Mouse (Mus musculus) lung, adult 2 months (tissue): ENCODE measurements around the gene Mrpl45. TPM values are rescaled to one million over a fixed set of nuclear protein-coding genes. Genes with fewer than 3 reads are reported as not detected.
A peak's percentile ranks its signal among the peaks of the same experiment; 100 is the strongest.
"Not testable (repeated sequence)": the region's sequence is repeated elsewhere in the genome, so short reads cannot be mapped to it uniquely, and the experiment has no call there.

Experiments used
- DNase-seq: peaks from one replicate; pipeline ENCODE4 v3.0.0; 2022
- H3K4me1 ChIP-seq: fragments of 200-500 bp; 2 replicates; pipeline ENCODE4 v1.6.1; 2011; ENCODE audit warnings: low read length; ENCODE audit not compliant: control insufficient read depth, insufficient read depth
- H3K4me3 ChIP-seq: fragments of 200-500 bp; replicated peaks from 2 replicates; pipeline ENCODE3; 2011; ENCODE audit warnings: low read depth, mild to moderate bottlenecking, control low read depth, low read length; ENCODE audit errors: extremely low read depth
- CTCF ChIP-seq: fragments of 200-500 bp; IDR thresholded peaks from 2 replicates; pipeline ENCODE4 v1.5.1; 2011; ENCODE audit warnings: mild to moderate bottlenecking, low read length, control low read depth; ENCODE audit not compliant: insufficient read depth
- POLR2A ChIP-seq: fragments of 200-500 bp; IDR thresholded peaks from 2 replicates; pipeline ENCODE4 v1.6.1; 2011; ENCODE audit warnings: low read depth, mild to moderate bottlenecking, control low read depth, low read length, borderline replicate concordance; ENCODE audit errors: extremely low read depth
- WGBS: fragments of 180-500 bp; shearing (Covaris S2); methylation state at CpG from one replicate; pipeline ENCODE4 v1.1.7; 2018; 5-methylcytosine and 5-hydroxymethylcytosine counted together
- polyA plus RNA-seq: library from polyadenylated mRNA; depleted of rRNA; stranded (reverse); fragments of >200 nt; gene quantifications from 2 replicates; pipeline ENCODE4 v1.2.3, GENCODE M21; 2012

The Mrpl45 gene
- polyA plus RNA-seq, 1 experiment: 8.3 TPM

- Histone ChIP-seq H3K4me1 (no peaks in the 10 kb centered on the region; the same call in none of the 2 replicates), H3K4me3 (peak overlapping the region; percentile 45)
- peak; percentile 38 for DNase-seq
- WGBS: 5% methylated on average over 18 of the region's 18 CpGs
- no peak for TF ChIP-seq POLR2A
- TF ChIP-seq CTCF: 0 out of 2 replicates have a peak, but pooled peaks have one; percentile 8
Measured at GRCm38 (mm10) chr11:97310895-97311631, 4.5 kb upstream of the Mrpl45 start.

GRCm38 (mm10) chr11:97312871-97313270 lies 2.6 kb upstream of the Mrpl45 start:
- DNase-seq, H3K4me3 ChIP-seq, H3K4me1 ChIP-seq: not testable (repeated sequence)
- 71% methylated on average over 1 of the region's 1 CpGs for WGBS

GRCm38 (mm10) chr11:97314110-97314509 lies 1.4 kb upstream of the Mrpl45 start:
- Histone ChIP-seq H3K4me1 (no peaks in the 10 kb centered on the region; the same call in none of the 2 replicates), H3K4me3 (no peak overlapping the region)
- 93% methylated on average over 3 of the region's 3 CpGs for WGBS
- DNase-seq: no peak
- no peak for TF ChIP-seq CTCF

GRCm38 (mm10) chr11:97314751-97315503 lies 589 bp upstream of the Mrpl45 start:
- WGBS: 37% methylated on average over 8 of the region's 8 CpGs
- Histone ChIP-seq H3K4me1 (no peaks in the 10 kb centered on the region; the same call in none of the 2 replicates), H3K4me3 (peak overlapping the region; percentile 19)
- no peak for DNase-seq
- TF ChIP-seq POLR2A (no peak), CTCF (no peak)

DNA sequence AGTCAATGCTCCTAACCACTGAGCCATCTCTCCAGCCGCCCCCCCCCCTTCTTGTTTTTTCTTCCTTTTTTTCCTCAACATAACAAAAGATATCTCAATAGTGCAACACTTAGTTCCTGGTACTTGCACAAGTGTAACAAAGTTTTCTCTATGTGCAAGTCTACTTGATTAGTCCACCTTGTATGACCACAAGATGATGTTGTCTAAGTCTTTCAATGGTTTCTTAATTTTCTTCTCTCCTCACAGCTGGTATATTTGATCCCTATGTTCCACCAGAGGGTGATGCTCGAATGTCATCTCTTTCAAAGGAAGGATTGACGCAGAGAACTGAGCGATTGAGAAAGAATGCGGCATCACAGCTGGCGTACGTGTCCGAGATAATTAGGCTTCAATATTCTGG lies 5.7 kb downstream of the Mrpl45 start:
- H3K4me3 ChIP-seq: no peak overlapping the region
- no peak for TF ChIP-seq CTCF
- no peak for TF ChIP-seq POLR2A
- WGBS: 92% methylated on average over 8 of the region's 8 CpGs
- H3K4me1 ChIP-seq: no peaks in the 10 kb centered on the region; the same call in 1 of the 2 replicates
- no peak for DNase-seq

DNA sequence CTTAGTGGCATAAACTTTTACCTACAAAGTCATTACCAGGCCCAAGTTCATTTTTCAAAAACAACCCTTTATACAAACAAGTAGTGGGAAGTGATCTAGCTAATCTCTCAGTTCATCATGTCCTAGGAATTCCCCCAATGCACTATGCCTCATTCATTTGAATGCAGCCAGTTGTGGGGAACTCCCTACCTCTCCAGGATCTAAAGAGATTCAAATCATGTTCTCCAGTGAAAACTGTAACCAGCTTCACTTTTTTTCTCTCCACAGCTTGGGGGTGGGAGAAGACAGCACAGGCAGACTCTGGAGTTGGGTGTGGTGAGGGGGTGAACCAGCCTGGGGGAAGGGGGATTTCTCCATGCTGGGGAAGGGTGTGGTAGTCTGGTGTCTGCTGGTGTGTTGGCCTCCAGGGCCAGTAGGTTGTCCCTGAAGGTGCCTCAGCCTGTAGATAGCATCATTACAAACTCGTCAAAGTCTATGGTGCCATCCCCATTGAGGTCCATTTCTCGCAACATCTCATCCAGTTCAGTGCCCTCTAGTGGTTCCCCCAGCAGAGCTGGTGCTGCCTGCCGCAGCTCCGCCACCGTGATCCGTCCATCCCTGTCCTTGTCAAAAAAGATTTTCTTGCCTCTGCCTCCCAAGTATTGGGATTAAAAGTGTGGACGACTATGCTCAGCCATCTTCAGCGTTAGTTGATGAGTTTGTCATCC lies 6.5 kb downstream of the Mrpl45 start:
- not testable (repeated sequence) for H3K4me3 ChIP-seq

DNA sequence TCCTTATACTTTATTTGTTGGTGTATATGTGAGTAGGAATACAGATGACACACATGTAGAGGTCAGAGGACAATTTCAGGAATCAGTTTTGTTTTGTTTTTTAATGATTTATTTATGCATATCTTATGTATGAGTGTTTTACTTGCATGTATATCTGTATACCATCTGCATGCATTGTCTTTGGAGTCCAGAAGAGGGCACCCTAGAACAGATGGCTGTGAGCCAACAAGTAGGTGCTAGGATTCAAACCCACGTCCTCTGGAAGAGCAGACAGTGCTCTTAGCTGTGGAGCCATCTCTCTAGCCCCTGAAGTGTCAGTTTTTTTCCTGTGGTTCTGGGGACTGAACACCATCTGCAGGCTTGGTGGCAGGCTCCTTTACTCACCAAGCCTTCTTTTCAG lies 9.7 kb downstream of the Mrpl45 start:
- TF ChIP-seq CTCF (0 out of 2 replicates have a peak, but pooled peaks have one; percentile 6), POLR2A (no peak)
- 44% methylated on average over 1 of the region's 1 CpGs for whole genome bisulfite sequencing
- no peak for DNase-seq

More for the DNA sequence above, 6.5 kb downstream of the Mrpl45 start:
- WGBS: 85% methylated on average over 8 of the region's 8 CpGs
- H3K4me1 ChIP-seq, DNase-seq: not testable (repeated sequence)

GRCm38 (mm10) chr11:97328148-97328547 lies 12.6 kb downstream of the Mrpl45 start:
- TF ChIP-seq CTCF: peak; percentile 96
- no peak for TF ChIP-seq POLR2A
- no peaks in the 10 kb centered on the region for H3K4me1 ChIP-seq
- 16% methylated on average over 9 of the region's 9 CpGs for WGBS
- H3K4me3 ChIP-seq: no peak overlapping the region
- peak; percentile 62 for DNase-seq

More for the DNA sequence above, 9.7 kb downstream of the Mrpl45 start:
- no peak overlapping the region for H3K4me3 ChIP-seq
- no peaks in the 10 kb centered on the region for H3K4me1 ChIP-seq

DNA sequence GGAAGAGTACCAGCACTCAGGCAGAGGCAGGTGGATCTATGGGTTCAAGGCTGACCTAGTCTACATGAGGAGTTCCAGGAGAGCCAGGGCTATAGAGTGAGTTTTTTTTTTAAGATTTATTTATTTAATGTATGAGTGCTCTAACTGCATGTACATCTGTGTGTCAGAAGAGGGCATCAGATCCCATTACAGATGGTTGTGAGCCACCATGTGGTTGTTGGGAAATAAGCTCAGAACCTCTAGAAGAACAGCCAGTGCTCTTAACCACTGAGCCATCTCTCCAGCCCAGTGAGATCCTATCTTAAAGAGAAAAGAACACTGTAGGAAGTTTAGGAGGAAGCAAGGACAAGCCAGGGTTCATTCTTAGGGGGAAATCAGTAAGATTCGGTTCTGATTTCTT lies 14.8 kb downstream of the Mrpl45 start:
- no peak for DNase-seq
- Histone ChIP-seq H3K4me3 (no peak overlapping the region), H3K4me1 (no peaks in the 10 kb centered on the region)
- 100% methylated on average over 1 of the region's 1 CpGs for WGBS
- no peak for TF ChIP-seq CTCF
- no peak for TF ChIP-seq POLR2A
